Mouse (Mus musculus) small intestine, adult 2 months (tissue): ENCODE measurements around the gene Tmem150c.

ENCODE experiments used
- CTCF ChIP-seq: fragments of 200-500 bp; IDR thresholded peaks from 2 replicates; pipeline ENCODE4 v1.5.1; 2012; ENCODE audit warnings: low read depth, mild to moderate bottlenecking, control low read depth, inconsistent platforms, low read length, moderate library complexity, mixed read lengths; ENCODE audit not compliant: insufficient replicate concordance, insufficient read length; ENCODE audit errors: extremely low read depth
- POLR2A ChIP-seq: fragments of 200-500 bp; IDR thresholded peaks from 2 replicates; pipeline ENCODE4 v1.6.1; 2012; ENCODE audit warnings: low read depth, mild to moderate bottlenecking, control low read depth, inconsistent platforms, low read length, moderate library complexity

GRCm38 (mm10) chr5:100074571-100074970 is 85.0 kb downstream of the Tmem150c start:
- TF ChIP-seq CTCF (no peak), POLR2A (no peak)
